Mouse (Mus musculus): ENCODE measurements at regions not wholly inside any gene's neighbourhood (a gene's known extent, or its start where the extent isn't known, plus 50 kb on each side); places are given as distances from the start of the nearest gene placed in this dataset.

GRCm38 (mm10) chr10:91293226-91293625 lies 112.1 kb upstream of the Tmpo start:
- ATAC-seq (replicated peaks), result no peak
- no peak overlapping the region for H3K4me3 ChIP-seq
- 0 out of 2 replicates have a peak, but pooled peaks cover 3% of the 10 kb centered on the region for H3K4me1 ChIP-seq
- 93% methylated on average over 6 of the region's 6 CpGs for WGBS
- no peak overlapping the region for H3K27ac ChIP-seq (replicated peaks)
- no peak overlapping the region for H3K9ac ChIP-seq (replicated peaks)
- H3K36me3 ChIP-seq, result no peaks in the 10 kb centered on the region
- no peaks in the 10 kb centered on the region for H3K27me3 ChIP-seq
- H3K4me2 ChIP-seq (replicated peaks), result no peak overlapping the region
- no peaks in the 10 kb centered on the region for H3K9me3 ChIP-seq

DNA sequence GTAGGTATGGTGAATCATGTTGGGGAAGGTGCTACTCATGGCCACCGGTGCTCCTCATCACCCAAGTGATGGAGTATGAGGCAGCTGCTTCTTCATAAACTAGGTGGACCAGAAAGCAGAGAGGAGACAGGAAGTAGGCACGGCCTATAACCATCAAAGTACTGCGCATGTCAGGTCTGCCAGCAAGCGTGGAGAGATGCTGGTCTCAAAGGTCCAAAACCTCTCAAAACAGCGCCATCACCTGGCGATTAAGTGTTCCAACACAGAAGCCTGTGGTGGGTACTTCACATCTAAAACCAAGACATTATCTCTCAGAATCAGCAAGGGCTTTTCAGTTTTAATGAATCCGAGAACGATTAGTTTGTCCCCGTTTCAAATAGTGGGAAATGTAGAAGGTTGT lies 103.1 kb upstream of the Tmpo start:
- no peak for ATAC-seq (replicated peaks)
- Histone ChIP-seq H3K36me3 (no peaks in the 10 kb centered on the region), H3K9ac (replicated peaks) (no peak overlapping the region), H3K27ac (replicated peaks) (no peak overlapping the region), H3K4me3 (no peak overlapping the region), H3K4me1 (no peaks in the 10 kb centered on the region), H3K4me2 (replicated peaks) (no peak overlapping the region), H3K27me3 (no peaks in the 10 kb centered on the region), H3K9me3 (no peaks in the 10 kb centered on the region)
- 93% methylated on average over 9 of the region's 9 CpGs for WGBS

DNA sequence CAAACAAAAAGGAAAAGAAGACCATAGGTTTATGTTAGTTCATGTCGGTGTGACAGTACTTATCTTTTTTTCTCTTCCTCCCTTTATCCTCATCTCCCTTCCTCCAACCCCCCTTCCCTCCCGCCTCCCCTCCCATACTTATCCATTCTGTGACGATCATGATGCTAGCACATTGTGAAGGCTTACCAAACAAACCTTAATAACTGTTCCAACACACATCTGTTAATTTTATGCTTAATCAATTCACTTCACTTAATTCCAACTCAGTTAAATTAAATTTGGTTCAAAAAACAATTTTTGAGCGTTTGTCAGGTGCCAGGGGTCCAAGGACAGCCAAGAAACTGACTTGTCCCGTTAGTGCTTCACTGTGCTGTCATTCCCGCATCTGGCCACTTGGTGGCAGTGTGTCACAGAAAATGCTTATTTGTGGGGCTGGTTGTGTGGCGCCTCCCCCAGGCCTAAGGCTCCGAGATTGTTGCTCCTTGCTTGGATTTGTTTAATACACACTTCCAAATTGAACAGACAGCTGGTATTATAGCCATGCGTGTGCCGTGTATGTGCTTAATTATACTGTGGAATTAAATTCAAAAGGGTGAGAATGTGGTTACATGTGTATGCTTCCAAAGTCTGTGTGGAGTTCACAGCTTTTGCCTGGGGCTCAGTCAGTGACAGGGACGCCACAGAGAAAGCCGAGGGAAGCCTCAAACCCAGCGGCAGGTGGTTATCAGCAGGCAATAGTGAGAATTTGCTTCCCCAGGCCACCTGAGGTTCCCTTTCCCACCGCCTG lies 90.0 kb upstream of the Tmpo start:
- Histone ChIP-seq H3K36me3 (no peaks in the 10 kb centered on the region), H3K4me3 (no peak overlapping the region), H3K9ac (replicated peaks) (no peak overlapping the region), H3K27me3 (no peaks in the 10 kb centered on the region), H3K4me1 (peaks cover 8% of the 10 kb centered on the region), H3K27ac (replicated peaks) (no peak overlapping the region), H3K4me2 (replicated peaks) (peak overlapping the region; percentile 20), H3K9me3 (no peaks in the 10 kb centered on the region)
- WGBS, result 10% methylated on average over 14 of the region's 14 CpGs
- peak; percentile 84 for ATAC-seq (replicated peaks)

GRCm38 (mm10) chr10:91270268-91270954 lies 89.3 kb upstream of the Tmpo start:
- H3K4me2 ChIP-seq (replicated peaks), result peak overlapping the region; percentile 20
- H3K27ac ChIP-seq (replicated peaks), result no peak overlapping the region

GRCm38 (mm10) chr10:91267886-91268285 lies 86.8 kb upstream of the Tmpo start:
- H3K4me1 ChIP-seq, result peaks cover 8% of the 10 kb centered on the region
- 92% methylated on average over 6 of the region's 6 CpGs for WGBS
- no peak overlapping the region for H3K27ac ChIP-seq (replicated peaks)

More at GRCm38 (mm10) chr10:91270268-91270954, 89.3 kb upstream of the Tmpo start:
- H3K27me3 ChIP-seq, result no peaks in the 10 kb centered on the region
- H3K36me3 ChIP-seq, result no peaks in the 10 kb centered on the region
- WGBS, result 18% methylated on average over 14 of the region's 14 CpGs
- peak; percentile 56; the same call in 1 of the 2 replicates for ATAC-seq (replicated peaks)
- no peaks in the 10 kb centered on the region for H3K9me3 ChIP-seq
- H3K9ac ChIP-seq (replicated peaks), result no peak overlapping the region
- H3K4me1 ChIP-seq, result peaks cover 8% of the 10 kb centered on the region
- no peak overlapping the region for H3K4me3 ChIP-seq

DNA sequence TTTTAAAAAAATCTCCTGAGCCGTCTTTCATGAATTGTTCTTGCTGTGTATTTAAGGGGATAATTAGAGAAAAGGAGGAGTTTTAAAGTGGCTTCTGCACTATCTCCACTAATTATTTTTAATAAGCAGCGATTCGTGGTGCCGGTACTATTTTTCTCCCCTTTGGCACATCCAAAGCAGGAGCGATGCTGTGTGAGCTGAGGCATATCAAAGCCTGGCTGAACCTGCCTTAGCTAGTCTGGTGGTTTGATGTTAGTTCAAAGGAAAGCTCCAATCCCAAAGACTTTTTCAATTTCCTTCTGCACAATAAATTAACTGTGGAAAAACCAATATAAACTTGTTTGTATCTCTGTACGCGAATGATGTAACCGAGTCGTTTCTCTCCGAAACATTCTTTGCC lies 79.3 kb upstream of the Tmpo start:
- Histone ChIP-seq H3K27ac (replicated peaks) (no peak overlapping the region), H3K4me2 (replicated peaks) (no peak overlapping the region), H3K9me3 (no peaks in the 10 kb centered on the region), H3K27me3 (no peaks in the 10 kb centered on the region), H3K36me3 (no peaks in the 10 kb centered on the region), H3K4me3 (no peak overlapping the region), H3K9ac (replicated peaks) (no peak overlapping the region), H3K4me1 (no peaks in the 10 kb centered on the region)
- ATAC-seq (replicated peaks), result no peak
- WGBS, result 42% methylated on average over 10 of the region's 10 CpGs

More at GRCm38 (mm10) chr10:91267886-91268285, 86.8 kb upstream of the Tmpo start:
- no peak overlapping the region for H3K9ac ChIP-seq (replicated peaks)
- H3K4me3 ChIP-seq, result no peak overlapping the region
- no peak for ATAC-seq (replicated peaks)
- H3K36me3 ChIP-seq, result no peaks in the 10 kb centered on the region
- no peaks in the 10 kb centered on the region for H3K9me3 ChIP-seq
- no peaks in the 10 kb centered on the region for H3K27me3 ChIP-seq
- H3K4me2 ChIP-seq (replicated peaks), result no peak overlapping the region

GRCm38 (mm10) chr10:91249681-91250195 lies 68.6 kb upstream of the Tmpo start:
- Histone ChIP-seq H3K9me3 (no peaks in the 10 kb centered on the region), H3K4me3 (no peak overlapping the region), H3K36me3 (no peaks in the 10 kb centered on the region), H3K9ac (replicated peaks) (no peak overlapping the region), H3K27ac (replicated peaks) (no peak overlapping the region), H3K4me2 (replicated peaks) (peak overlapping the region; percentile 32; the same call in 1 of the 2 replicates), H3K4me1 (peaks cover 4% of the 10 kb centered on the region; the same call in 1 of the 2 replicates), H3K27me3 (no peaks in the 10 kb centered on the region)
- no peak for ATAC-seq (replicated peaks)
- 40% methylated on average over 18 of the region's 18 CpGs for WGBS

DNA sequence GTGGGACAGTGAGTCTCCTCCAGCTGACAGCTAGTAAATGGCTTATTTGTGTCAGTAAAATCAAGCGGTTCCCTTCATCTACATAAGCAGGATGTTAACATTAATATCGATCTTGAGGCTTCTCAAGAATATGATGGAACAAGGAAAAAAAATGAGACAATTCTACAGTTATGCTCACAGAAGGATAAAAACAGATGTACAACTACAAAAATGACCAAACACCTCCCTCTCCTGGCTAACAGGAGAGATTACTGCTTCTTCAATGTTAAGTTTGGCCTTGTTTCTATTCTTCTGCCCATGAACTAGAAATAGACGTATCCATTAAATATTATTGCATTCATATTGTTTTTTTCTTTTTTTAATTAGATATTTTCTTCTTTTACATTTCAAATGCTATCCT lies 63.2 kb upstream of the Tmpo start:
- no peaks in the 10 kb centered on the region for H3K27me3 ChIP-seq
- H3K36me3 ChIP-seq, result no peaks in the 10 kb centered on the region
- no peaks in the 10 kb centered on the region for H3K9me3 ChIP-seq
- no peak overlapping the region for H3K9ac ChIP-seq (replicated peaks)
- no peak overlapping the region for H3K4me2 ChIP-seq (replicated peaks)
- no peak for ATAC-seq (replicated peaks)
- 92% methylated on average over 3 of the region's 3 CpGs for WGBS
- no peak overlapping the region for H3K4me3 ChIP-seq
- H3K27ac ChIP-seq (replicated peaks), result no peak overlapping the region
- H3K4me1 ChIP-seq, result peaks cover 10% of the 10 kb centered on the region

GRCm38 (mm10) chr10:91242491-91243046 lies 61.5 kb upstream of the Tmpo start:
- no peak overlapping the region for H3K4me3 ChIP-seq
- WGBS, result 66% methylated on average over 5 of the region's 5 CpGs
- ATAC-seq (replicated peaks), result no peak
- no peaks in the 10 kb centered on the region for H3K9me3 ChIP-seq
- no peak overlapping the region for H3K4me2 ChIP-seq (replicated peaks)
- no peak overlapping the region for H3K9ac ChIP-seq (replicated peaks)
- no peaks in the 10 kb centered on the region for H3K36me3 ChIP-seq
- no peak overlapping the region for H3K27ac ChIP-seq (replicated peaks)
- no peaks in the 10 kb centered on the region for H3K27me3 ChIP-seq
- H3K4me1 ChIP-seq, result peaks cover 10% of the 10 kb centered on the region

DNA sequence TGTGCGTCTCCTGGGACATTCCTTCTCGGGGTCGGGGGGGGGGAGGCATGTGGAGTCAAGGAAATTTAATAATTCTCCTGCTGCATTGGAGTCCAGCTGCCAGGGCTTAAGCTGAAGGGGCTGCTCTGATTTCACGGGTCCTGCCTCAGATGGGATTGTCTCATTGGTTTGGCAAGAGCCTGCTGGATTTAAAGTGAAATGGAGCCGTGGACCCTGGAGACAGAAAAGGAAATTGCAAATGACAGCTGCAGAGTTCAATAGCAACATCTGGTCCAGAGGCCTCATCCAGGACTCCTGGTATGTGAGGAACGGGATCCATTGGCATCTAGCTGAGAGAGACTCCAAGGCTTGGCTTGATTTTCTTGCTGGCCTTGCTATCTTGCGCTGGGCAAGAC lies 60.5 kb upstream of the Tmpo start:
- no peak overlapping the region for H3K4me3 ChIP-seq
- no peaks in the 10 kb centered on the region for H3K27me3 ChIP-seq
- H3K4me2 ChIP-seq (replicated peaks), result no peak overlapping the region
- H3K4me1 ChIP-seq, result peaks cover 10% of the 10 kb centered on the region
- no peak overlapping the region for H3K9ac ChIP-seq (replicated peaks)
- 47% methylated on average over 7 of the region's 7 CpGs for WGBS
- H3K9me3 ChIP-seq, result no peaks in the 10 kb centered on the region
- no peak for ATAC-seq (replicated peaks)
- H3K36me3 ChIP-seq, result no peaks in the 10 kb centered on the region
- H3K27ac ChIP-seq (replicated peaks), result 0 out of 2 replicates have a peak overlapping the region, but pooled peaks have one; percentile 31

GRCm38 (mm10) chr10:91240856-91241610 lies 59.9 kb upstream of the Tmpo start:
- Histone ChIP-seq H3K9ac (replicated peaks) (no peak overlapping the region), H3K9me3 (no peaks in the 10 kb centered on the region), H3K36me3 (no peaks in the 10 kb centered on the region), H3K4me3 (no peak overlapping the region), H3K4me1 (peaks cover 10% of the 10 kb centered on the region), H3K27ac (replicated peaks) (0 out of 2 replicates have a peak overlapping the region, but pooled peaks have one; percentile 31), H3K27me3 (no peaks in the 10 kb centered on the region), H3K4me2 (replicated peaks) (no peak overlapping the region)
- 0 out of 2 replicates have a peak, but pooled peaks have one; percentile 64 for ATAC-seq (replicated peaks)
- WGBS, result 51% methylated on average over 10 of the region's 10 CpGs
